12 mouse cellular contexts compared by ENCODE assay signal in the genomic region with DNA sequence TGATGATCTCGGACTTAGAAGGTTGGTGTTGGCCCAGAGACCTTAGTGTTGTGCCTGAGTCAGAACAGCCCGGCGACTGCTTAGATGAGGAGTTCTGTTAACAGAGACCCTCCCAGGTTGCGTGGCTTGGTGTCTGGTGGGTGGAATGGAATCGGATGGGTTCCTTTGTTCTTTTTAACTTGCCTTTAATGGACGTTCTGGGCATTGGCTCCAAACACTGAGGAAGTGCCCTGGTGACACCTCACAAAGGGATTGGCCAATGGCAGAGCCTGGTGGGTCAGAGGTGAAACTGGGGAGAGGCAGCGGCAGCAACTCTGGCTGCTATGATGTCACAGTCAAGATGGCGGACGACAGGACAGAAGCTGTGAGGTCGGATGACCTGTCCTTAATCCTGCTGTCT.
"Had no signal": no experiment of that assay in that cellular context is flagged by ENCODE, and none has a peak within 500 bp of the region (broad histone marks: within the 10 kb centered on the region; RNA-seq: fewer than 3 reads in every experiment).

No protein-coding gene starts in this region.

- DNase-seq: gastrocnemius, postnatal 14 days; heart, adult 18-20 months; heart, postnatal 10 days; heart, postnatal 4 days; kidney, adult 18-20 months; kidney, adult 8-10 months; kidney, postnatal 10 days; kidney, postnatal 25 days; kidney, postnatal 4 days; layer of hippocampus, postnatal 36 days; liver; liver, embryonic 13.5 days had no signal
